In the genomic region with DNA sequence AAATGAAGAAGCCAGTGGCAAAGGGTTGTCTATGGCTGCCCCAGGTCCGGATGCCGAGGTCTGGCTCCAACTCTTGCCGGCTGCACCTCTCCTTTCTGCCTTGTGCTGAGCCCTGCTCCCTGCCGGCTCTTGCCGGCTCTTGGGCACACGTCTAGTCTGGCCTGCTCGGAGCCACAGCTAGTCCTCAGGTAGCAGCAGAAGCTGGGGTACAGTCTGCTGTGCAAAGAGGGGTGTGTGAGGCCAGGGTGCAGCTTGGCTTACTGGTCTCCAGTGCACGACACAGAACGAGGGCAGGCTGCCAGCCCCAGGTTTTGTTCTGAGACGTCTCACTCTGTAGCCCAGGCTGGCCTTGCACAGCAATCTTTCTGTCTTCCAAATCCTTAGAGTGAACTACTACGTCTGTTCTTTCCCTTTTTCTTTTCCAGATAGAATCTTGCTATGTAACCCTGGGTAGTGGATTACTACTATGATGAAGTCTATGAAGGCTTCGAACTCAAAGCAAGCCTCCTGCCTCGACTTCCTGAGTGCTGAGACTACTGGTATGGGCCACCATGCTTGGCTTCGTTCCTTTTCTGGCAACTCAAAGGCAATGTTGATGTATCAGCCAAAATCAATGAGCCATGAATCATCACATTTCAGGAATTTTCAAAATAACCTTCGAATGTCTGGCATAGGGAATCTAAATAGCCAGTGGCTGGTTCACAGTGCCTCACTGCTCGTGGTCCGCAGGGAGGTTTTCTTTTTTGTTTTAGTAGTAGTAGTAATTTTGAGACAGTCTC, we compare ENCODE assay signal across 8 mouse cellular contexts. TPM values are rescaled to one million over a fixed set of nuclear protein-coding genes. Genes with fewer than 3 reads are reported as not detected.
DNase-seq lines count a peak whose midpoint lies in the region; ATAC-seq lines count a peak whose summit lies in the region.

No protein-coding gene starts in this region.

- peak overlapping the region; percentile 57 for H3K27ac ChIP-seq in heart, embryonic 10.5 days
- peak overlapping the region; percentile 63; the same call in 1 of the 2 replicates for H3K27ac ChIP-seq in neural tube, embryonic 13.5 days (replicated peaks)
- peak overlapping the region; percentile 66; the same call in 1 of the 2 replicates for H3K27ac ChIP-seq in hindbrain, embryonic 13.5 days
- peak overlapping the region; percentile 86 for H3K27ac ChIP-seq in stomach, embryonic 16.5 days (ENCODE audit: low read length)

- no peak overlapping the region for H3K4me2 ChIP-seq in neural tube, embryonic 13.5 days
- H3K4me2 ChIP-seq in hindbrain, embryonic 13.5 days, result no peak overlapping the region
- H3K4me2 ChIP-seq in stomach, embryonic 16.5 days (ENCODE audit: low read depth, low read length), result no peak overlapping the region

- H3K4me3 ChIP-seq in heart, embryonic 10.5 days, result no peak overlapping the region
- no peak overlapping the region for H3K4me3 ChIP-seq in neural tube, embryonic 13.5 days
- H3K4me3 ChIP-seq in hindbrain, embryonic 13.5 days, result no peak overlapping the region
- no peak overlapping the region for H3K4me3 ChIP-seq in stomach, embryonic 16.5 days (replicated peaks; ENCODE audit: low read length)

- H3K9ac ChIP-seq in neural tube, embryonic 13.5 days, result no peak overlapping the region
- H3K9ac ChIP-seq in hindbrain, embryonic 13.5 days, result no peak overlapping the region
- H3K9ac ChIP-seq in stomach, embryonic 16.5 days (ENCODE audit: low read length), result peak overlapping the region; percentile 37; the same call in 1 of the 2 replicates

- 82% methylated on average over 17 of the region's 17 CpGs for WGBS in heart, embryonic 10.5 days
- 83% methylated on average over 17 of the region's 17 CpGs for WGBS in neural tube, embryonic 13.5 days
- WGBS in hindbrain, embryonic 13.5 days, result 84% methylated on average over 17 of the region's 17 CpGs
- 77% methylated on average over 17 of the region's 17 CpGs for WGBS in stomach, embryonic 16.5 days

- peaks cover 21% of the 10 kb centered on the region for H3K36me3 ChIP-seq in heart, embryonic 10.5 days
- H3K36me3 ChIP-seq in neural tube, embryonic 13.5 days, result peaks cover 26% of the 10 kb centered on the region
- H3K36me3 ChIP-seq in hindbrain, embryonic 13.5 days, result peaks cover 27% of the 10 kb centered on the region
- H3K36me3 ChIP-seq in stomach, embryonic 16.5 days (ENCODE audit: control insufficient read depth, insufficient read depth, low read length), result no peaks in the 10 kb centered on the region

- no peak for ATAC-seq in neural tube, embryonic 13.5 days (ENCODE audit: low read depth)
- ATAC-seq in hindbrain, embryonic 13.5 days (ENCODE audit: low FRiP score), result no peak
- ATAC-seq in stomach, embryonic 16.5 days (ENCODE audit: insufficient read depth, low FRiP score), result no peak
- no peak for ATAC-seq in erythroblast, adult 5-6 weeks (replicated peaks; ENCODE audit: low FRiP score, poor library complexity, severe bottlenecking)

- no peaks in the 10 kb centered on the region for H3K27me3 ChIP-seq in heart, embryonic 10.5 days (ENCODE audit: insufficient read depth, poor library complexity, severe bottlenecking)
- no peaks in the 10 kb centered on the region for H3K27me3 ChIP-seq in neural tube, embryonic 13.5 days
- H3K27me3 ChIP-seq in hindbrain, embryonic 13.5 days, result no peaks in the 10 kb centered on the region
- no peaks in the 10 kb centered on the region for H3K27me3 ChIP-seq in stomach, embryonic 16.5 days (ENCODE audit: control insufficient read depth, insufficient read depth, low read length)

- no peak for DNase-seq in heart, embryonic 10.5 days (ENCODE audit: low spot score)
- DNase-seq in heart, adult 8-10 months (ENCODE audit: low spot score), result no peak
- DNase-seq in neural tube, embryonic 10.5 days (ENCODE audit: extremely low spot score, low spot score), result no peak
- DNase-seq in lung, postnatal 4 days, result no peak

- no peaks in the 10 kb centered on the region for H3K9me3 ChIP-seq in heart, embryonic 10.5 days
- H3K9me3 ChIP-seq in neural tube, embryonic 13.5 days, result no peaks in the 10 kb centered on the region
- H3K9me3 ChIP-seq in hindbrain, embryonic 13.5 days, result no peaks in the 10 kb centered on the region
- H3K9me3 ChIP-seq in stomach, embryonic 16.5 days (replicated peaks; ENCODE audit: control insufficient read depth, low read length), result no peaks in the 10 kb centered on the region

- peaks cover 37% of the 10 kb centered on the region for H3K4me1 ChIP-seq in heart, embryonic 10.5 days
- peaks cover 25% of the 10 kb centered on the region for H3K4me1 ChIP-seq in neural tube, embryonic 13.5 days (replicated peaks)
- H3K4me1 ChIP-seq in hindbrain, embryonic 13.5 days (replicated peaks), result peaks cover 27% of the 10 kb centered on the region
- peaks cover 27% of the 10 kb centered on the region for H3K4me1 ChIP-seq in stomach, embryonic 16.5 days (ENCODE audit: control insufficient read depth, insufficient read depth, low read length)

RNA-seq across cellular contexts. Expression of a gene that starts 4.9 kb away (rescaled TPM):
- polyA plus RNA-seq in heart, embryonic 10.5 days (2016; fragmentation: Nextera tagmentation; extraction: Ambion mirVana), result 8.4 and 9.9 TPM in 2 replicates
- 10 to 100 TPM; 59.3 to 81.8 (median 73.5) TPM for total RNA-seq in heart, adult 8-10 months (2022)
- 6.6 and 7.2 TPM in 2 replicates for polyA plus RNA-seq in neural tube, embryonic 13.5 days (2015; fragmentation: Nextera tagmentation; extraction: Ambion mirVana)
- polyA plus RNA-seq in hindbrain, embryonic 13.5 days (2015; fragmentation: Nextera tagmentation; extraction: Ambion mirVana), result 4.5 and 5.2 TPM in 2 replicates
- polyA plus RNA-seq in stomach, embryonic 16.5 days (2015; fragmentation: Nextera tagmentation; extraction: Ambion mirVana), result 28.0 and 28.3 TPM in 2 replicates
- 1.5 and 1.9 TPM in 2 replicates for total RNA-seq in erythroblast, adult 5-6 weeks (2015; ENCODE audit: low replicate concordance)
- total RNA-seq in erythroblast, adult 5-6 weeks (2017; ENCODE audit: low replicate concordance), result 5.5 and 7.7 TPM in 2 replicates

RNA-seq across cellular contexts. Expression of a gene that starts 6.8 kb away (rescaled TPM):
- 0.41 TPM in 1 of 2 replicates, not detected in the other for polyA plus RNA-seq in heart, embryonic 10.5 days (2016; fragmentation: Nextera tagmentation; extraction: Ambion mirVana)
- total RNA-seq in heart, adult 8-10 months (2022), result not detected
- polyA plus RNA-seq in neural tube, embryonic 13.5 days (2015; fragmentation: Nextera tagmentation; extraction: Ambion mirVana), result 0.50 and 0.61 TPM in 2 replicates
- polyA plus RNA-seq in hindbrain, embryonic 13.5 days (2015; fragmentation: Nextera tagmentation; extraction: Ambion mirVana), result 0.45 and 1.1 TPM in 2 replicates
- polyA plus RNA-seq in stomach, embryonic 16.5 days (2015; fragmentation: Nextera tagmentation; extraction: Ambion mirVana), result 0.36 TPM in 1 of 2 replicates, not detected in the other
- total RNA-seq in erythroblast, adult 5-6 weeks (2015; ENCODE audit: low replicate concordance), result not detected in 2 replicates
- not detected in 2 replicates for total RNA-seq in erythroblast, adult 5-6 weeks (2017; ENCODE audit: low replicate concordance)

RNA-seq across cellular contexts. Expression of a gene that starts 7.7 kb away (rescaled TPM):
- polyA plus RNA-seq in heart, embryonic 10.5 days (2016; fragmentation: Nextera tagmentation; extraction: Ambion mirVana), result 64.1 and 99.6 TPM in 2 replicates
- 10 to 100 TPM in 2 of 4 experiments, 1 to 10 TPM in 2; 8.3 to 22.2 (median 10.5) TPM for total RNA-seq in heart, adult 8-10 months (2022)
- polyA plus RNA-seq in neural tube, embryonic 13.5 days (2015; fragmentation: Nextera tagmentation; extraction: Ambion mirVana), result 49.5 and 50.4 TPM in 2 replicates
- 41.8 and 53.4 TPM in 2 replicates for polyA plus RNA-seq in hindbrain, embryonic 13.5 days (2015; fragmentation: Nextera tagmentation; extraction: Ambion mirVana)
- 43.5 and 56.6 TPM in 2 replicates for polyA plus RNA-seq in stomach, embryonic 16.5 days (2015; fragmentation: Nextera tagmentation; extraction: Ambion mirVana)
- 13.4 and 18.8 TPM in 2 replicates for total RNA-seq in erythroblast, adult 5-6 weeks (2015; ENCODE audit: low replicate concordance)
- total RNA-seq in erythroblast, adult 5-6 weeks (2017; ENCODE audit: low replicate concordance), result 7.0 and 7.1 TPM in 2 replicates

RNA-seq across cellular contexts. Expression of a gene that starts 11.4 kb away (rescaled TPM):
- 20.6 and 46.6 TPM in 2 replicates for polyA plus RNA-seq in heart, embryonic 10.5 days (2016; fragmentation: Nextera tagmentation; extraction: Ambion mirVana)
- 10 to 100 TPM; 28.1 to 33.3 (median 31.4) TPM for total RNA-seq in heart, adult 8-10 months (2022)
- polyA plus RNA-seq in neural tube, embryonic 13.5 days (2015; fragmentation: Nextera tagmentation; extraction: Ambion mirVana), result 47.8 and 81.0 TPM in 2 replicates
- 66.8 and 73.4 TPM in 2 replicates for polyA plus RNA-seq in hindbrain, embryonic 13.5 days (2015; fragmentation: Nextera tagmentation; extraction: Ambion mirVana)
- polyA plus RNA-seq in stomach, embryonic 16.5 days (2015; fragmentation: Nextera tagmentation; extraction: Ambion mirVana), result 31.1 and 39.0 TPM in 2 replicates
- total RNA-seq in erythroblast, adult 5-6 weeks (2015; ENCODE audit: low replicate concordance), result 1.7 and 1.9 TPM in 2 replicates
- total RNA-seq in erythroblast, adult 5-6 weeks (2017; ENCODE audit: low replicate concordance), result 8.1 and 9.1 TPM in 2 replicates

RNA-seq across cellular contexts. Expression of a gene that starts 11.5 kb away (rescaled TPM):
- polyA plus RNA-seq in heart, embryonic 10.5 days (2016; fragmentation: Nextera tagmentation; extraction: Ambion mirVana), result 2.4 and 3.2 TPM in 2 replicates
- total RNA-seq in heart, adult 8-10 months (2022), result 1 to 10 TPM in 1 of 4 experiments, under 1 TPM in 1, not detected in 2; 0.87 to 1.1 TPM
- 22.0 TPM in 2 replicates for polyA plus RNA-seq in neural tube, embryonic 13.5 days (2015; fragmentation: Nextera tagmentation; extraction: Ambion mirVana)
- 18.3 and 19.2 TPM in 2 replicates for polyA plus RNA-seq in hindbrain, embryonic 13.5 days (2015; fragmentation: Nextera tagmentation; extraction: Ambion mirVana)
- polyA plus RNA-seq in stomach, embryonic 16.5 days (2015; fragmentation: Nextera tagmentation; extraction: Ambion mirVana), result 8.5 and 9.6 TPM in 2 replicates
- not detected in 2 replicates for total RNA-seq in erythroblast, adult 5-6 weeks (2015; ENCODE audit: low replicate concordance)
- 1.5 TPM in 1 of 2 replicates, not detected in the other for total RNA-seq in erythroblast, adult 5-6 weeks (2017; ENCODE audit: low replicate concordance)
